Mouse (Mus musculus) liver, postnatal 0 days (tissue): ENCODE results near the gene Hao2. TPM values are rescaled to one million over a fixed set of nuclear protein-coding genes. Genes with fewer than 3 reads are reported as not detected.

Source experiments
- ATAC-seq: fragments of 200-750 bp; cut with Nextera tagmentation; 2 replicates; pipeline ENCODE4 v1.8.0; 2017; ENCODE audit warnings: mild to moderate bottlenecking, moderate library complexity
- DNase-seq: peaks from one replicate; pipeline ENCODE4 v3.0.0-alpha.2; 2016
- H3K27ac ChIP-seq: fragments of 300-500 bp; sonication (generic); 2 replicates; pipeline ENCODE4 v1.5.1; 2014; ENCODE audit warnings: antibody characterized with exemption, moderate library complexity, mild to moderate bottlenecking, low read depth
- H3K27me3 ChIP-seq: fragments of 300-500 bp; sonication (generic); 2 replicates; pipeline ENCODE4 v1.6.1; 2014; ENCODE audit warnings: low read length, control low read depth, mixed read lengths; ENCODE audit not compliant: insufficient read depth
- H3K36me3 ChIP-seq: fragments of 300-500 bp; sonication (generic); replicated peaks from 2 replicates; pipeline ENCODE4 v1.6.1; 2014; ENCODE audit warnings: mild to moderate bottlenecking, control low read depth, low read length, moderate library complexity, mixed read lengths; ENCODE audit not compliant: insufficient read depth
- H3K4me1 ChIP-seq: fragments of 300-500 bp; sonication (generic); 2 replicates; pipeline ENCODE4 v1.6.1; 2014; ENCODE audit warnings: antibody characterized with exemption, mild to moderate bottlenecking, control low read depth; ENCODE audit not compliant: insufficient read depth
- H3K4me2 ChIP-seq: fragments of 300-500 bp; sonication (generic); 2 replicates; pipeline ENCODE4 v1.6.1; 2014; ENCODE audit warnings: low read depth, mild to moderate bottlenecking, low read length, moderate library complexity, mixed read lengths
- H3K4me3 ChIP-seq: fragments of 300-500 bp; sonication (generic); 2 replicates; pipeline ENCODE4 v1.5.1; 2014; ENCODE audit warnings: low read depth, low read length
- H3K9ac ChIP-seq: fragments of 300-500 bp; sonication (generic); replicated peaks from 2 replicates; pipeline ENCODE4 v1.6.1; 2014; ENCODE audit warnings: mild to moderate bottlenecking, moderate library complexity
- H3K9me3 ChIP-seq: fragments of 300-500 bp; sonication (generic); 2 replicates; pipeline ENCODE4 v1.6.1; 2016; ENCODE audit warnings: mild to moderate bottlenecking, control low read depth, low read length, mixed read lengths
- CTCF ChIP-seq: sonication (generic); IDR thresholded peaks from 2 replicates; pipeline ENCODE4 v1.5.1; 2016; ENCODE audit warnings: antibody characterized with exemption, low read depth
- EP300 ChIP-seq: IDR thresholded peaks from 2 replicates; pipeline ENCODE4 v1.6.1; 2016; ENCODE audit warnings: antibody characterized with exemption, low read depth, mild to moderate bottlenecking
- WGBS: fragments of 180-500 bp; shearing (Covaris S2); extraction: QIAGEN DNeasy Blood & Tissue Kit; methylation state at CpG from one replicate; pipeline ENCODE4 v1.1.7; 2014; ENCODE audit not compliant: insufficient replicate concordance; 5-methylcytosine and 5-hydroxymethylcytosine counted together
- polyA plus RNA-seq: library from polyadenylated mRNA; unstranded; fragments of >200 nt; fragmentation: Nextera tagmentation; extraction: Ambion mirVana; gene quantifications from 2 replicates; pipeline ENCODE4 v1.2.1, GENCODE M21; 2015

The Hao2 gene
- polyA plus RNA-seq, 1 experiment from 2014 or later = 36.6 TPM

DNA sequence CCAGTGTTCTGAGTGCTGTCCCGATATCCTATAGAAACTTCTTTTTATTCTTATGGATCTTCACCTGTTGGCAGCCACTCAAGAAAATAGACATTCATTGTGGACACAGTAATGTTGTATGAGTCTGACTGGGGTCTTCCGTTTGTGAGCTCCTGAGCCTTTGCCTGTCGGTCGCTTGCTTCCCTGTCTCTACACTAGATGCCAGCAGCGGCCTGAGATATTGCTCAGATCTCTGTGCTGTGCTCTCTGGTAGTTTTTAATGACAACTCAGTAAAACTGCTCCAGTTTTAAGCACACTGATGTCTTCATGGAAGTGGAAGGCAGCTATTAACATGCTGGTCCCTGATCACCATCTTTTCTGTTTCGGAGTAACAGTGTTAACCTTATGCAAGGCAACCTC, 20.6 kb upstream of the Hao2 start:
- Histone ChIP-seq H3K4me3 (no peak overlapping the region), H3K9ac (no peak overlapping the region), H3K9me3 (no peaks in the 10 kb centered on the region), H3K27me3 (no peaks in the 10 kb centered on the region), H3K27ac (no peak overlapping the region), H3K4me2 (no peak overlapping the region), H3K4me1 (no peaks in the 10 kb centered on the region), H3K36me3 (no peaks in the 10 kb centered on the region)
- TF ChIP-seq EP300 = no peak
- no peak for TF ChIP-seq CTCF
- WGBS = 69% methylated on average over 6 of the region's 6 CpGs
- DNase-seq = no peak
- no peak for ATAC-seq

DNA sequence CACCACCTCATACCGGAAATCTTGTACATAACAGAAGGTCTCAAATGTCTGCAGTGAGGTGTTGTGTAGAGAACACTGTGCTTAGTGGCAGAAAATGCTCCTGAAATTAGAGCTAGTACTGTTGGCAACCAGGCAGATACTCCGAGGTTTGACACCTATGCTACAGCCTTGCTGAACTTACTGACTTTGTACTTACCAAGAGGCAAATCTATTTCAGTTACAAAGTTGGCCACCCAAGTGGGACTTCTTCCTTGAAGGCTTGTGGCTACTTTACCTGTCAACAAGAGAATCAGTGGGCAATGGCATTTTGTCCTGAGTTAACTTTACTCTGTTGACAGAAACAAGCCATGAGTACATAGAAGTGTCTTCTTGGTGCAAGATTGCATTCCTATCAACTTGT, 4.6 kb upstream of the Hao2 start:
- no peak overlapping the region for H3K4me2 ChIP-seq

DNA sequence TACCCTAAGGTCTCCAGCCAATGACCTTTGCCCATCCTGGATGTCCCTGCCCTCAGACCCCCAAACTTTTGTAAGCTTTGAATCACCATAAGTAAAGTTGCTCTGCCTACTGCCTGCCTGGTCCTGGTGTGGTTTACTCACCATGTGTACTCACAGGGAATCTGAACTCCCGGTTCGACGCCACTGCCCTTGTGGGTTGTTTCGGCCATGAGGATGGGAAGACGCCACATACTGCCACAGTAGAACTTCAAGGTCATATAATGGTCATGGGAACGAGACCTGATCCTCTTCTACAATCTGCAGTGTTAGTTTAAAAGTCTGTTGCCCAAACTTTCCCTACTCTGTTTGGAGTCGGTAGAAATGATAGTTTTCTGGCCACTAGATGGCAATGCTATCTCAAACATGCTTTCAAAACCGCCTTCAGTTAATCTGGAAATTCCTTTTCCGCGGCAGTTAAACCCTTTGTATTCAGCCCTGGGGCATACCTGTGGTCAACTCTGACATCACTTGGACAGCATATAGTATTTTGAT, 2.1 kb upstream of the Hao2 start:
- Histone ChIP-seq H3K9me3 (no peaks in the 10 kb centered on the region), H3K36me3 (no peaks in the 10 kb centered on the region), H3K4me2 (peak overlapping the region; percentile 42; the same call in 1 of the 2 replicates), H3K4me1 (0 out of 2 replicates have a peak, but pooled peaks cover 5% of the 10 kb centered on the region), H3K4me3 (no peak overlapping the region), H3K27me3 (no peaks in the 10 kb centered on the region), H3K27ac (no peak overlapping the region), H3K9ac (no peak overlapping the region)
- DNase-seq (no peak), ATAC-seq (peak; percentile 40)
- TF ChIP-seq EP300 (no peak), CTCF (peak; percentile 61)
- WGBS = 31% methylated on average over 10 of the region's 10 CpGs

More for the DNA sequence above, 4.6 kb upstream of the Hao2 start:
- TF ChIP-seq EP300 (no peak), CTCF (no peak)
- DNase-seq = no peak
- 84% methylated on average over 2 of the region's 2 CpGs for WGBS
- Histone ChIP-seq H3K27ac (no peak overlapping the region), H3K27me3 (no peaks in the 10 kb centered on the region), H3K4me3 (no peak overlapping the region), H3K9ac (no peak overlapping the region), H3K36me3 (no peaks in the 10 kb centered on the region), H3K9me3 (no peaks in the 10 kb centered on the region), H3K4me1 (0 out of 2 replicates have a peak, but pooled peaks cover 5% of the 10 kb centered on the region)
- ATAC-seq = no peak

GRCm38 (mm10) chr3:98890430-98890829, 2.6 kb downstream of the Hao2 start:
- Histone ChIP-seq H3K27ac (no peak overlapping the region), H3K9ac (no peak overlapping the region), H3K36me3 (no peaks in the 10 kb centered on the region), H3K4me1 (0 out of 2 replicates have a peak, but pooled peaks cover 5% of the 10 kb centered on the region), H3K4me2 (no peak overlapping the region), H3K4me3 (no peak overlapping the region), H3K9me3 (no peaks in the 10 kb centered on the region), H3K27me3 (no peaks in the 10 kb centered on the region)
- ATAC-seq (no peak), DNase-seq (no peak)
- 58% methylated on average over 4 of the region's 4 CpGs for WGBS
- no peak for TF ChIP-seq CTCF
- no peak for TF ChIP-seq EP300

DNA sequence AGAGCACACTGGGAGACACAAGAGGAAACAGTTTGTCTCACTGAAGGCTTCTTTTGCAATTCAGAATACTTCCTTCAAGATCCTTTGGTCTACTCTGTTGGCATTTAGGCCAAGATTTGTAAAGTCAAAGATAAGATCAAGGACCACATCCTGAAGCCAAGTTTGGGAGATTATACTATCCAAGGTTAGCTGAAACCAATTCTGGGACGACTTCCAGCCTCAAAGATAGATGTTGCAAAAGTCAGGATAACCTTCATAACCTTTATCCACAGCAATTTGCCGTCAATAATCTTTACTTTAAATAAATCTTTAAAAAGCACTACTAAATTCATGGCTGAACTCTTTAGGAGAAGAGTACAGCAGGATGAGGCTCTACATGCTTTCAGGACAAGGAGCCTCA, 4.8 kb downstream of the Hao2 start:
- Histone ChIP-seq H3K4me3 (no peak overlapping the region), H3K36me3 (0 out of 2 replicates have a peak, but pooled peaks cover 2% of the 10 kb centered on the region), H3K4me2 (no peak overlapping the region), H3K27ac (no peak overlapping the region), H3K27me3 (no peaks in the 10 kb centered on the region), H3K4me1 (no peaks in the 10 kb centered on the region), H3K9me3 (no peaks in the 10 kb centered on the region), H3K9ac (no peak overlapping the region)
- 37% methylated on average over 2 of the region's 2 CpGs for WGBS
- TF ChIP-seq EP300 (no peak), CTCF (no peak)
- ATAC-seq = no peak
- DNase-seq = no peak

GRCm38 (mm10) chr3:98880831-98881230, 12.2 kb downstream of the Hao2 start:
- no peak for ATAC-seq
- no peak overlapping the region for H3K4me2 ChIP-seq
- H3K27me3 ChIP-seq = no peaks in the 10 kb centered on the region
- 0 out of 2 replicates have a peak, but pooled peaks cover 2% of the 10 kb centered on the region for H3K36me3 ChIP-seq
- no peak overlapping the region for H3K4me3 ChIP-seq
- 77% methylated on average over 2 of the region's 2 CpGs for WGBS
- no peak for DNase-seq
- H3K4me1 ChIP-seq = no peaks in the 10 kb centered on the region
- TF ChIP-seq CTCF = no peak
- TF ChIP-seq EP300 = no peak
- H3K27ac ChIP-seq = no peak overlapping the region
- H3K9ac ChIP-seq = no peak overlapping the region
- no peaks in the 10 kb centered on the region for H3K9me3 ChIP-seq
